Mouse (Mus musculus): Measurements from ENCODE around the gene Eya2. TPM values are rescaled to one million over a fixed set of nuclear protein-coding genes. Genes with fewer than 3 reads are reported as not detected.

The Eya2 gene
- polyA plus RNA-seq, 1 experiment = 2.4 TPM

- Histone ChIP-seq H3K27ac (ENCODE audit: control insufficient read depth, insufficient read depth, low read depth, low read length, poor library complexity) (no peak overlapping the region), H3K4me1 (ENCODE audit: control insufficient read depth, insufficient read depth, low read length) (no peaks in the 10 kb centered on the region), H3K4me3 (replicated peaks; ENCODE audit: control insufficient read depth, low read depth, low read length) (no peak overlapping the region)
- no peak for TF ChIP-seq POLR2A (IDR thresholded peaks at IDR 0.05; ENCODE audit: borderline replicate concordance, control insufficient read depth, low read depth, low read length)
- TF ChIP-seq CTCF (IDR thresholded peaks at IDR 0.05; ENCODE audit: control insufficient read depth, insufficient read depth, low read length) = peak; percentile 75
- 50% methylated on average over 10 of the region's 10 CpGs for WGBS
These were observed 224.4 kb downstream of the Eya2 start for GRCm38 (mm10) chr2:165818985-165819948.

GRCm38 (mm10) chr2:165820073-165820472 lies 225.2 kb downstream of the Eya2 start:
- Histone ChIP-seq H3K27ac (ENCODE audit: control insufficient read depth, insufficient read depth, low read depth, low read length, poor library complexity) (no peak overlapping the region), H3K4me1 (ENCODE audit: control insufficient read depth, insufficient read depth, low read length) (no peaks in the 10 kb centered on the region), H3K4me3 (replicated peaks; ENCODE audit: control insufficient read depth, low read depth, low read length) (no peak overlapping the region)
- WGBS = 54% methylated on average over 3 of the region's 3 CpGs
- no peak for TF ChIP-seq CTCF (IDR thresholded peaks at IDR 0.05; ENCODE audit: control insufficient read depth, insufficient read depth, low read length)

GRCm38 (mm10) chr2:165820504-165821095 lies 225.8 kb downstream of the Eya2 start:
- H3K4me1 ChIP-seq (ENCODE audit: control insufficient read depth, insufficient read depth, low read length) = no peaks in the 10 kb centered on the region
- TF ChIP-seq POLR2A (IDR thresholded peaks at IDR 0.05; ENCODE audit: borderline replicate concordance, control insufficient read depth, low read depth, low read length) (no peak), CTCF (IDR thresholded peaks at IDR 0.05; ENCODE audit: control insufficient read depth, insufficient read depth, low read length) (no peak)

More at GRCm38 (mm10) chr2:165820504-165821095, 225.8 kb downstream of the Eya2 start:
- no peak overlapping the region for H3K27ac ChIP-seq (ENCODE audit: control insufficient read depth, insufficient read depth, low read depth, low read length, poor library complexity)
- H3K4me3 ChIP-seq (replicated peaks; ENCODE audit: control insufficient read depth, low read depth, low read length) = no peak overlapping the region
- WGBS = 83% methylated on average over 15 of the region's 15 CpGs

Other genes with a start within 250 kb of the Eya2 start
- not detected in 2 replicates for gene Zfp663, start 226.3 kb upstream of the Eya2 start, polyA plus RNA-seq (2011; ENCODE audit: insufficient read depth, insufficient read length, low replicate concordance, missing spikeins)
- 0.36 and 0.42 TPM in 2 replicates for gene Zfp334, start 206.8 kb upstream of the Eya2 start, polyA plus RNA-seq (2011; ENCODE audit: insufficient read depth, insufficient read length, low replicate concordance, missing spikeins)
- 0.67 TPM in 1 of 2 replicates, not detected in the other for gene Ocstamp, start 194.6 kb upstream of the Eya2 start, polyA plus RNA-seq (2011; ENCODE audit: insufficient read depth, insufficient read length, low replicate concordance, missing spikeins)
- 1.6 TPM in 1 of 2 replicates, not detected in the other for gene Slc13a3, start 121.8 kb upstream of the Eya2 start, polyA plus RNA-seq (2011; ENCODE audit: insufficient read depth, insufficient read length, low replicate concordance, missing spikeins)
- gene Trp53rka, start 101.7 kb upstream of the Eya2 start, polyA plus RNA-seq (2011; ENCODE audit: insufficient read depth, insufficient read length, low replicate concordance, missing spikeins) = 7.2 and 10.8 TPM in 2 replicates
- gene Slc2a10, start 91.2 kb upstream of the Eya2 start, polyA plus RNA-seq (2011; ENCODE audit: insufficient read depth, insufficient read length, low replicate concordance, missing spikeins) = 0.27 TPM in 1 of 2 replicates, not detected in the other